Mouse (Mus musculus) intestine, embryonic 16.5 days (tissue): ENCODE results near the gene Cacna1c. TPM values are rescaled to one million over a fixed set of nuclear protein-coding genes. Genes with fewer than 3 reads are reported as not detected.

Experiments used
- ATAC-seq: fragments of 200-750 bp; cut with Nextera tagmentation; 2 replicates; pipeline ENCODE4 v1.8.0; 2017; ENCODE audit warnings: moderate TSS enrichment, moderate library complexity
- H3K27ac ChIP-seq: fragments of 300-500 bp; sonication (generic); 2 replicates; pipeline ENCODE4 v1.5.1; 2014; ENCODE audit warnings: mild to moderate bottlenecking, low read length
- H3K27me3 ChIP-seq: fragments of 300-500 bp; sonication (generic); replicated peaks from 2 replicates; pipeline ENCODE4 v1.6.1; 2014; ENCODE audit warnings: low read length, control low read depth, mixed read lengths; ENCODE audit not compliant: control insufficient read depth, insufficient read depth
- H3K36me3 ChIP-seq: fragments of 300-500 bp; sonication (generic); 2 replicates; pipeline ENCODE4 v1.6.1; 2014; ENCODE audit warnings: low read length, control low read depth; ENCODE audit not compliant: control insufficient read depth, insufficient read depth
- H3K4me1 ChIP-seq: fragments of 300-500 bp; sonication (generic); 2 replicates; pipeline ENCODE4 v1.6.1; 2014; ENCODE audit warnings: low read length, control low read depth, mixed read lengths; ENCODE audit not compliant: control insufficient read depth, insufficient read depth
- H3K4me2 ChIP-seq: fragments of 300-500 bp; sonication (generic); 2 replicates; pipeline ENCODE4 v1.6.1; 2014; ENCODE audit warnings: low read depth, low read length, control low read depth
- H3K4me3 ChIP-seq: fragments of 300-500 bp; sonication (generic); 2 replicates; pipeline ENCODE4 v1.5.1; 2014; ENCODE audit warnings: mild to moderate bottlenecking, low read length
- H3K9ac ChIP-seq: fragments of 300-500 bp; sonication (generic); 2 replicates; pipeline ENCODE4 v1.6.1; 2014; ENCODE audit warnings: low read depth, low read length
- H3K9me3 ChIP-seq: fragments of 300-500 bp; sonication (generic); 2 replicates; pipeline ENCODE4 v1.6.1; 2016; ENCODE audit warnings: low read length, control low read depth; ENCODE audit not compliant: control insufficient read depth
- WGBS: fragments of 180-500 bp; shearing (Covaris S2); extraction: QIAGEN DNeasy Blood & Tissue Kit; methylation state at CpG from one replicate; pipeline ENCODE4 v1.1.7; 2014; 5-methylcytosine and 5-hydroxymethylcytosine counted together
- polyA plus RNA-seq: library from polyadenylated mRNA; unstranded; fragments of >200 nt; fragmentation: Nextera tagmentation; extraction: Ambion mirVana; gene quantifications from 2 replicates; pipeline ENCODE4 v1.2.1, GENCODE M21; 2015

The Cacna1c gene
- polyA plus RNA-seq, 1 experiment from 2014 or later: 1.8 TPM

GRCm38 (mm10) chr6:118757533-118758289 is 438.5 kb downstream of the Cacna1c start:
- no peaks in the 10 kb centered on the region for H3K4me1 ChIP-seq
- no peak overlapping the region for H3K27ac ChIP-seq
- H3K9ac ChIP-seq: no peak overlapping the region
- H3K4me3 ChIP-seq: no peak overlapping the region
- no peaks in the 10 kb centered on the region for H3K27me3 ChIP-seq
- H3K9me3 ChIP-seq: no peaks in the 10 kb centered on the region
- no peaks in the 10 kb centered on the region for H3K36me3 ChIP-seq
- H3K4me2 ChIP-seq: no peak overlapping the region
- no peak for ATAC-seq
- WGBS: 80% methylated on average over 12 of the region's 12 CpGs

GRCm38 (mm10) chr6:118756511-118756910 is 439.7 kb downstream of the Cacna1c start:
- Histone ChIP-seq H3K4me3 (no peak overlapping the region), H3K27ac (no peak overlapping the region), H3K9me3 (no peaks in the 10 kb centered on the region), H3K36me3 (no peaks in the 10 kb centered on the region), H3K9ac (no peak overlapping the region), H3K27me3 (no peaks in the 10 kb centered on the region), H3K4me1 (no peaks in the 10 kb centered on the region), H3K4me2 (no peak overlapping the region)
- 42% methylated on average over 4 of the region's 4 CpGs for WGBS
- no peak for ATAC-seq

GRCm38 (mm10) chr6:118755768-118756167 is 440.4 kb downstream of the Cacna1c start:
- no peaks in the 10 kb centered on the region for H3K27me3 ChIP-seq
- H3K9me3 ChIP-seq: no peaks in the 10 kb centered on the region
- H3K27ac ChIP-seq: no peak overlapping the region
- ATAC-seq: no peak
- H3K4me1 ChIP-seq: no peaks in the 10 kb centered on the region
- no peak overlapping the region for H3K4me2 ChIP-seq
- H3K9ac ChIP-seq: no peak overlapping the region
- no peaks in the 10 kb centered on the region for H3K36me3 ChIP-seq
- no peak overlapping the region for H3K4me3 ChIP-seq
- 91% methylated on average over 5 of the region's 5 CpGs for WGBS

GRCm38 (mm10) chr6:118754439-118754838 is 441.8 kb downstream of the Cacna1c start:
- no peaks in the 10 kb centered on the region for H3K36me3 ChIP-seq
- no peak overlapping the region for H3K4me2 ChIP-seq
- no peak for ATAC-seq
- H3K9me3 ChIP-seq: no peaks in the 10 kb centered on the region
- H3K27ac ChIP-seq: no peak overlapping the region
- H3K4me1 ChIP-seq: no peaks in the 10 kb centered on the region
- no peaks in the 10 kb centered on the region for H3K27me3 ChIP-seq
- H3K9ac ChIP-seq: no peak overlapping the region
- 70% methylated on average over 3 of the region's 3 CpGs for WGBS
- H3K4me3 ChIP-seq: no peak overlapping the region

- Histone ChIP-seq H3K9me3 (no peaks in the 10 kb centered on the region), H3K4me1 (no peaks in the 10 kb centered on the region), H3K36me3 (no peaks in the 10 kb centered on the region), H3K4me3 (no peak overlapping the region), H3K27ac (no peak overlapping the region), H3K27me3 (no peaks in the 10 kb centered on the region), H3K4me2 (no peak overlapping the region), H3K9ac (no peak overlapping the region)
- no peak for ATAC-seq
- 93% methylated on average over 8 of the region's 8 CpGs for WGBS
Measured at GRCm38 (mm10) chr6:118753787-118754186, 442.4 kb downstream of the Cacna1c start.

- WGBS: 57% methylated on average over 5 of the region's 5 CpGs
- Histone ChIP-seq H3K36me3 (no peaks in the 10 kb centered on the region), H3K27me3 (no peaks in the 10 kb centered on the region), H3K27ac (no peak overlapping the region), H3K4me3 (no peak overlapping the region), H3K9ac (no peak overlapping the region), H3K4me2 (no peak overlapping the region), H3K9me3 (no peaks in the 10 kb centered on the region), H3K4me1 (no peaks in the 10 kb centered on the region)
- no peak for ATAC-seq
Measured at GRCm38 (mm10) chr6:118753064-118753463, 443.2 kb downstream of the Cacna1c start.

- H3K27ac ChIP-seq: no peak overlapping the region
- ATAC-seq: no peak
- 80% methylated on average over 1 of the region's 1 CpGs for WGBS
- H3K4me3 ChIP-seq: no peak overlapping the region
- H3K9me3 ChIP-seq: no peaks in the 10 kb centered on the region
- no peaks in the 10 kb centered on the region for H3K27me3 ChIP-seq
- H3K9ac ChIP-seq: no peak overlapping the region
- no peaks in the 10 kb centered on the region for H3K36me3 ChIP-seq
- H3K4me2 ChIP-seq: no peak overlapping the region
- H3K4me1 ChIP-seq: no peaks in the 10 kb centered on the region
Measured at GRCm38 (mm10) chr6:118749285-118749684, 446.9 kb downstream of the Cacna1c start.

GRCm38 (mm10) chr6:118742701-118743100 is 453.5 kb downstream of the Cacna1c start:
- Histone ChIP-seq H3K4me1 (no peaks in the 10 kb centered on the region), H3K36me3 (no peaks in the 10 kb centered on the region), H3K4me3 (no peak overlapping the region), H3K27me3 (no peaks in the 10 kb centered on the region), H3K4me2 (no peak overlapping the region), H3K27ac (no peak overlapping the region), H3K9me3 (no peaks in the 10 kb centered on the region), H3K9ac (no peak overlapping the region)
- ATAC-seq: no peak
- WGBS: 79% methylated on average over 6 of the region's 6 CpGs

- H3K27me3 ChIP-seq: no peaks in the 10 kb centered on the region
Measured at GRCm38 (mm10) chr6:118741841-118742240, 454.4 kb downstream of the Cacna1c start.

More at GRCm38 (mm10) chr6:118741841-118742240, 454.4 kb downstream of the Cacna1c start:
- Histone ChIP-seq H3K36me3 (no peaks in the 10 kb centered on the region), H3K4me2 (no peak overlapping the region), H3K4me1 (no peaks in the 10 kb centered on the region), H3K9me3 (no peaks in the 10 kb centered on the region), H3K27ac (no peak overlapping the region), H3K4me3 (no peak overlapping the region), H3K9ac (no peak overlapping the region)
- ATAC-seq: no peak
- WGBS: 93% methylated on average over 14 of the region's 14 CpGs
